Mouse (Mus musculus) kidney, adult 11 months (tissue): ENCODE results near the gene Fcor.

Source experiments
- DNase-seq: peaks from one replicate; pipeline ENCODE4 v3.0.0; 2022

Gene Fcor

GRCm38 (mm10) chr8:3670388-3670787 is 1.8 kb downstream of the Fcor start:
- no peak for DNase-seq

DNA sequence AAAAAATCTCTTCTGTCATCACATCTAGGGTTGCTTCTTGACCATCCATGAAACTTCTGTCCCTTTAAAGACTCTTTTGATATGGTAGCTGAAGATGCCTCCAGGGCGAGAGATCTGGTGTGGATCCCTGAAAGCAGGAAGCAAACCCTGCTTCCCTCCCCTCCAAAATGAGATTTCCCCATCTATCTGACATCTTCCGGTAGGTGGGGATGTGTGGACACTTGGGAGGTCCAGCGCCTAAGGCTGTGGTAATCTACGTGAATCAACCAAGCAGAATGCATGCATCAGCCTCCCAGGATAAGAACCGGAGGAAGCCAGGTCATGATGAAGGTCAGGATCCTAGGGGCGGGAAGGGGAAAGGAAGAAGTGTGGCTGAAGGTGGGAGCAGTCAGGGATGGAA is 6.7 kb downstream of the Fcor start, which contains the start of gene Mcemp1:
Gene Mcemp1, plus strand, starts transcription at position 248 of the 400 bp plus-strand sequence.
- no peak for DNase-seq

DNA sequence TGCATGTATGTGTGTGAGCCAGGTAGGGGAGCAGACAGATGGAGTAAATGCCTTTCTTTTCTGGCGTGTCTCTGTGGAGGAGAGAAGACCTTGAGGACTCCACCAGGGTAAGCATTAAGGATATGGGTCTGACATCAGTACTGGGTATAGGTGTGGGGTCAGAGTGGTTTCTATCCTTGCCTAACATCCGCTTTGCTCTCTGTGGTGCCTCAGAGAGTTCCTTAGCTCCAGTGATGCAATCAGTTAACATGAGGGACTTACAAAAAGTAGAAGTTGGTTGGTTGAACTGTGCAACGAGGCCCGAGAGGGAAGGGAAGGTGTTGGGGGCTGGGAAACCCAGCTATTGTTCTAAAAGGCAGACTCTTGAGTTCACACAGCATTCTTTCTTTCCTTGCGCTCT is 7.8 kb downstream of the Fcor start:
- no peak for DNase-seq

- DNase-seq, result no peak
Measured at GRCm38 (mm10) chr8:3660889-3661288, 11.3 kb downstream of the Fcor start.

DNA sequence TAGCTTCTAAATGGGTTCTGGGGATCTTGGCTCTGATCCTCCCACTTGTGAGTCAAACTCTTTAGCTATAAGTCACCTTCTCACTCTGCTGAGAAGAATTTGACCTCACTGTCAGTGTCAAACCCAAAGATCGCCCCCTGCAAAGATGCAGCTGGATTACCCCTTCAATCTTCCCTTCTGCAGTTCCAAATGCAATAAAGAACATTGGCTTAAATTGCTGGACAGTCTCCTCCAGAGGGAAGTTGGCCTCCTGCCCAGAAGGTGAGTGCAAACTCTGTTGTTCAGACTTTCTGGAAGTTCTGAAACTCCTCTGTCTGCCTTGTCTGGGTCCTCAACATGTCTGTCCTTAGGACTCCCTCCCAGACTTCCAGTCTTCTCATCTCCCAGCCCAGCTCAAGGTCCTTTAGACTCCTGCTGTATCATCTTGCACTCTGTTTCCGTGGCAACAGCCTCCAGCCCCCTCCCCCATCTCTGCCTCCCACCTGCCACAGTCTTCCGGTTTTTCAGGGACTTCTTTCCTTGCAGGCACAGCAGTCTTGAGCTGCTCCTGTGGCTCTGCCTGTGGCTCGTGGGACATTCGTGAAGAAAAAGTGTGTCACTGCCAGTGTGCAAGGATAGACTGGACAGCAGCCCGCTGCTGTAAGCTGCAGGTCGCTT is 15.3 kb downstream of the Fcor start:
- no peak for DNase-seq

DNA sequence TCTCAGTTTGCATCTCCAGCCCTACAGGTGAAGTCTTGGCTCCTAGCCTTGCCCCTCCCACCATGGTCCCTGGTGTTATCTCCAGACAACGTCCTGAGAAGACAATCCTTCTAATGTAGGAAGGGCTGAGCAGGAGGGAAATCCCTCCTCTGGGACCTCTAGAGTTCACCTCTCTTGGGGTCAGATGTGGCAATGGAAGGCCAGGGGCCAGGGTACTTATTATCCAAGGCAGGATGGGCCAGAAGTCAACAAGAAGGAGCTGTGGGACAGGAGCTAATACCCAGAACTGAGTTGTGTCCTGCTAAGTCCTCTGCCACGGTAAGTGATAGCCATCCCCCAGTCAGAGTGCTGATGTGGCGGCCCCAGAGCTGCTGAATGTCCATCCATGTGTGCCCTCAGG is 16.6 kb downstream of the Fcor start, which contains the start of gene Retn:
Gene Retn, plus strand, starts transcription at position 245 of the 400 bp plus-strand sequence.
- DNase-seq, result no peak

DNA sequence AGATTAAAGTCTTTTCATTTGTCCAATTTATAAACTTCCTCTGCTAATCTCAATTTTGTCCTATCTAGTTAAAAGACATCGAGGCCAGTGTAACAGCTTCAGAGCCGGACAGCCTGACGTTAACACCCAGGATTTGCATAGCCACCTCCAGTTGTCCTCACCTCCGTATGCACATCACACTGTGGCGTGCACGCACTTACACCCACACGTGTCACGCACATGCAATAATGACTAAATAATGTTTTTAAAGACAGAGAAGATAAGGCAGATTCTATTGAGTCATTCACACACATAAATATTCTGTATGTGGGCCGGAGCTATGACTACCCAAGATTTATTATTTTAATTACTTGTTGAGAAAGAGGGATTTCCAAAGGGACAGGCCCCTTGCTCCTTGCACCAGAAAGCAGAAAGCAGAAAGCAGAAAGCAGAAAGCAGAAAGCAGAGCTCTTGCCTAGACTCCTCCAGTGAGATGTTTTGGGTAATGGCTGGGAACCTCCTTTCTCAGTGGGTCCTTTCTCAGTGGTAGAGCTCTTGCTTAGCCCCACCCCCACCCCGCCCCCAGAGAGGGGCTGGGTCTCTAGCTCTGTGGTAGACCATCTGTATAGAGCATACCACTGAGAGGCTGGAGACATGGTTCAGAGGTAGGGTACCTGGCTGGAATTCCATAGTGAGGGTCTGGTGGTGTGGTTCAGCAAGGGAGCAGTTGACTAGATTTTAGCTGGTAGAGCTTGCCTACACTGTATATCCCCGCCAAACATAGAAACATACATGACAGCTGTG is 17.2 kb downstream of the Fcor start:
- DNase-seq, result no peak

- DNase-seq, result no peak
Measured at GRCm38 (mm10) chr8:3652845-3653244, 19.3 kb downstream of the Fcor start.

GRCm38 (mm10) chr8:3648990-3649389 is 23.2 kb downstream of the Fcor start:
- no peak for DNase-seq

- DNase-seq, result no peak
Measured at GRCm38 (mm10) chr8:3648268-3648667, 23.9 kb downstream of the Fcor start.

DNA sequence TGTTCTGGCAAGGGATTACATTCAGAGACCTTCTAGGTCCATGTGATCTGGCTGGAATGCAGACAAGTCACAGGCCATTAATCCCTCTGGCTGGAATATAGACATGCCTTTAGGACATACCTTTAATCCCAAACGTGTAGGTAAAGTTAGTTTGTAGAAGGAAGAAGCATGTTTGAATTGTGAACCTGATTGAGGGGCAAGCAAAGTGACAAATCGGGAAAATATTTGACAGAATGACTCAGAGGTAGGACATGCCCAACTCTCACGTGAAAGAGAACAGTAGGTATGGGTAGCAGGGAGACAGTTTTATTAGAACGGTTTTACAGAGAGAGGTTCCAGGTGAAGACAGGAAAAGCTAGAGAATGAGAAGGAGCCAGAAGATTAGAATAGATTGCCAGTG is 24.6 kb downstream of the Fcor start:
- no peak for DNase-seq

DNA sequence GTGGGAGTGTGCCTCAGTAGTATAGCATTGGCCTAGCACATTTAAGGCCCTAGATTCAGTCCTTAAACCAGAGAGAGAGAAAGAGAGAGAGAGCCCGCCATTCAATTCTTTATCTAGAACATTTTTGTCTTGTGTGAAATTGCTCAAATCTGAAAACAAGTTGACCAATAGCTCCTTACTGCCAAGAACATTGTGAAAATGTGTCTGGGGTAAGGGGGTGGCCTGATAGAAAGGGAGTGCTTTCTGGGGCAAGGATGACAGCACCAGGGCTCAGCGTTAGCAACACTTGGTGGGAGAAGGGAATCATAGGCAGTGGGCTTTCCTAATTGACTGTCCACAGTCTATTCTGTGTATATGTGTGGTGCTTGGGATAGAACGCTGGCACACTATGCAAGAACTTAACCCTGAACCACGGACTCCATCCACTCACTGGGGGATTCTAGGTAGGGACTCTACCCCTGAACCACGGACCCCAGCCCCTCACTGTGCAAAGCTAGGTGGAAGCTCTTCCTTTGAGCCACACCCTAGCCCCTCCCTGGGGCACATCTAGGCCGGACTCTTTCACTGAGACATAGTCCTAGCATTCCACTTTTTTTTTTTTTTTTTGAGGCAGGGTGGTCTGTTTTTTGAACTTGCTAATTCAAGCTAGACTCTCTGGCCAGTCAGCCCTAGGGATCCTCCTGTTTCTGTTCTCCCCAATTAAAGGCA is 25.2 kb downstream of the Fcor start:
- DNase-seq, result no peak

- DNase-seq, result peak; percentile 64
Measured at GRCm38 (mm10) chr8:3645804-3646203, 26.4 kb downstream of the Fcor start.

- no peak for DNase-seq
Measured at GRCm38 (mm10) chr8:3631478-3631875, 40.7 kb downstream of the Fcor start.

- peak; percentile 83 for DNase-seq
Measured at GRCm38 (mm10) chr8:3630647-3631477, 41.3 kb downstream of the Fcor start, which contains the start of gene Stxbp2. Stxbp2 (plus strand) TSS chr8:3630955.

- DNase-seq, result peak; percentile 42
Measured at GRCm38 (mm10) chr8:3628014-3628413, 44.1 kb downstream of the Fcor start.

GRCm38 (mm10) chr8:3626971-3627370 is 45.2 kb downstream of the Fcor start:
- no peak for DNase-seq

GRCm38 (mm10) chr8:3625445-3625844 is 46.7 kb downstream of the Fcor start, which contains the start of gene Pcp2:
Pcp2 (minus strand) TSS chr8:3625545.
- no peak for DNase-seq

DNA sequence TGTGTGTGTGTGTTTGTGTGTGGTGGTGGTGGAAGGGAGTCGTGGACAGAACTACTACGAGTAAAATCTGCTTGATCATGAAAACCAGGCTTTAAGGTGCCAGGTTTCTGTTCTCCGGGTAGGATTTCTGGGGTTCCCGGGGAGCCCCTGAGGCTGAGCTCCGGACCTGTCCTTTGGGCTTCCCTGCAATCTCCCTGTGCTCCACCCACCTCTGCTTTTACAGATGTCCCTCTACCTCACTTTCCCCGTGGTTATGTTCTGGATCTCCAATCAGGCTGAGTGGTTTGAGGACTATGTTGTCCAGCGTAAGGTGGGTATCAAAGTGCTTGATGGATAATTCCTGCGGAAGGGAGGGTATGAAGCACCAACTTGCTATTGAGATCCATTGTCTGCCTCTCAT is 50.0 kb downstream of the Fcor start:
- no peak for DNase-seq

DNA sequence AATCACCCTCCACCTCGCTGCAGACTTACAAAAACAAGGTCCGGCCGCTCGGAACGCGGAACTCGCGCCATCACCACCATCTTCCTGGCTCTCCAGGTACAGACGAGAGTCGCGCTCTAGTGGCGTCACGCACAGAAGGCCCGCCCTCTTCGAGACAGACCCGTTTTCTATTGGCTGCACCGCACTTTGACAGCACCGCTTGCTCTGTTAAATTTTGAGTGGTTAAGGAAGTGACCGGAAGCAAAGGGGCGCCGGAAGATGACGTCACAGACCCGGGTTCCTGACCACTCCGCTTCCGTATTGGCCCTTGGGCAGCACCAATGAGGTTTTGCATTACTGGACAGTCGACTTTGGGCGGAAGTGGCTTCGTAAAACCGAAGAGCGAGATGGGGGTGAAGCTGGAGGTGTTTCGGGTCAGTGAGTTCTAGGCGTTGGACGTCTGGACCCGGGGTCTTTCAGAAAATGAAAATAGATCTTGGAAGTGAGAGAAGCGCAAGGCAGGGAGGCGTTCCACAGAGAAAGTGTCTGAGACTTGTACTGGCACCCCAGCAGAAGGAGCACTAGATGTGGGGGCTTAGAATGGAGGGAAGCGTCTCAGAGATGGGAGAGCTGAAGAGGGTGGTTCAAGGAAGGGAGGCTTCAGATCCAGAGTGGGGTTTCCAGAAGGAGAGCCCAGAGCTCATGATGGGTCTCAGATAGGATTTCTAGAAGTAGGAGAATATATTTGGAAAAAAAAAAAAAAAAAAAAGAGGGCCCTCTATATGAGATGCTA is 50.8 kb downstream of the Fcor start, which contains the start of the genes Xab2 and Pet100:
Gene Xab2, minus strand, starts transcription at position 118 of the 772 bp plus-strand sequence.
Gene Pet100, plus strand, starts transcription at position 350 of the 772 bp plus-strand sequence.
- peak; percentile 100 for DNase-seq
